Mouse (Mus musculus): ENCODE measurements around the gene Tmem107.
A peak's percentile ranks its signal among the peaks of the same experiment; 100 is the strongest.

Tmem107 gene

GRCm38 (mm10) chr11:69073951-69074775 is 3.6 kb downstream of the Tmem107 start:
- DNase-seq (ENCODE audit: low spot score in 2 of 2), result no peak

GRCm38 (mm10) chr11:69074776-69075069 is 4.1 kb downstream of the Tmem107 start:
- DNase-seq (ENCODE audit: low spot score in 2 of 2), result no peak

- no peak for DNase-seq (ENCODE audit: low spot score in 2 of 2)
Observed at GRCm38 (mm10) chr11:69075764-69076479, 5.3 kb downstream of the Tmem107 start.

GRCm38 (mm10) chr11:69076572-69076971 is 6.0 kb downstream of the Tmem107 start:
- no peak for DNase-seq (ENCODE audit: low spot score in 2 of 2)

GRCm38 (mm10) chr11:69077316-69077715 is 6.7 kb downstream of the Tmem107 start:
- DNase-seq (ENCODE audit: low spot score in 2 of 2), result no peak

- no peak for DNase-seq (ENCODE audit: low spot score in 2 of 2)
Observed at GRCm38 (mm10) chr11:69078041-69078440, 7.4 kb downstream of the Tmem107 start.

- DNase-seq (ENCODE audit: low spot score in 2 of 2), result no peak
Observed at GRCm38 (mm10) chr11:69078805-69079438, 8.3 kb downstream of the Tmem107 start.

GRCm38 (mm10) chr11:69080102-69080854 is 9.7 kb downstream of the Tmem107 start:
- DNase-seq (ENCODE audit: low spot score in 2 of 2), result no peak

- DNase-seq (ENCODE audit: low spot score in 2 of 2), result no peak
Observed at GRCm38 (mm10) chr11:69080855-69081222, 10.2 kb downstream of the Tmem107 start.

- DNase-seq (ENCODE audit: low spot score in 2 of 2), result no peak
Observed at GRCm38 (mm10) chr11:69081613-69082012, 11.0 kb downstream of the Tmem107 start.

- no peak for DNase-seq (ENCODE audit: low spot score in 2 of 2)
Observed at GRCm38 (mm10) chr11:69085608-69086007, 15.0 kb downstream of the Tmem107 start.

GRCm38 (mm10) chr11:69086390-69086789 is 15.8 kb downstream of the Tmem107 start:
- no peak for DNase-seq (ENCODE audit: low spot score in 2 of 2)

GRCm38 (mm10) chr11:69087082-69087481 is 16.5 kb downstream of the Tmem107 start:
- no peak for DNase-seq (ENCODE audit: low spot score in 2 of 2)

- DNase-seq (ENCODE audit: low spot score in 2 of 2), result no peak
Observed at GRCm38 (mm10) chr11:69087597-69087996, 17.0 kb downstream of the Tmem107 start.

GRCm38 (mm10) chr11:69088103-69088855 is 17.7 kb downstream of the Tmem107 start, which contains the start of gene Vamp2:
Gene Vamp2 (plus strand): TSS chr11:69088490.
- DNase-seq (ENCODE audit: low spot score in 2 of 2), result peak; percentile 71 to 87

GRCm38 (mm10) chr11:69088856-69089615 is 18.4 kb downstream of the Tmem107 start:
- DNase-seq (ENCODE audit: low spot score in 2 of 2), result no peak

GRCm38 (mm10) chr11:69089616-69090290 is 19.1 kb downstream of the Tmem107 start:
- no peak for DNase-seq (ENCODE audit: low spot score in 2 of 2)

- no peak for DNase-seq (ENCODE audit: low spot score in 2 of 2)
Observed at GRCm38 (mm10) chr11:69090367-69090766, 19.8 kb downstream of the Tmem107 start.

GRCm38 (mm10) chr11:69091566-69092385 is 21.2 kb downstream of the Tmem107 start:
- DNase-seq (ENCODE audit: low spot score in 2 of 2), result no peak

Data from spleen, postnatal 14 days (tissue).